28 mouse cellular contexts compared by ENCODE assay signal in genomic region chr1:132523048-132523447, GRCm38 (mm10). TPM values are rescaled to one million over a fixed set of nuclear protein-coding genes. Genes with fewer than 3 reads are reported as not detected.
A peak's percentile ranks its signal among the peaks of the same experiment; 100 is the strongest.
DNase-seq lines count a peak whose midpoint lies in the region; ATAC-seq lines count a peak whose summit lies in the region.
"Had no signal": no experiment of that assay in that cellular context is flagged by ENCODE, and none has a peak within 500 bp of the region (broad histone marks: within the 10 kb centered on the region; RNA-seq: fewer than 3 reads in every experiment).

No protein-coding gene starts in this region.

- no peak overlapping the region for H3K4me2 ChIP-seq in forebrain, embryonic 13.5 days
- no peak overlapping the region for H3K4me2 ChIP-seq in forebrain, embryonic 16.5 days (ENCODE audit: low read length)
- H3K4me2 ChIP-seq: embryonic facial prominence, embryonic 12.5 days; forebrain, embryonic 12.5 days; heart, embryonic 11.5 days; intestine, embryonic 15.5 days; neural tube, embryonic 13.5 days had no signal

- DNase-seq in left cerebral cortex, postnatal 4 days, result peak; percentile 89
- no peak for DNase-seq in left cerebral cortex, postnatal 25 days (ENCODE audit: low spot score in 2 of 2)
- DNase-seq in MN1 (ENCODE audit: low spot score) (peak; percentile 46), NIH3T3 (ENCODE audit: low read depth) (peak; percentile 20)
- no peak for DNase-seq in embryo, embryonic 10.5 days (ENCODE audit: low spot score)
- DNase-seq: adrenal gland, postnatal 10 days; gastrocnemius, postnatal 10 days; heart, adult 11 months; kidney, adult 8-10 months; kidney, postnatal 10 days; retina, postnatal 1 day; right cerebral cortex, postnatal 25 days; spleen, adult 18-20 months; thymus, postnatal 14 days had no signal

- intact Hi-C loops in left cerebral cortex, postnatal 4 days (cut with DNase I), result loop anchor here (10.0 kb wide), 1 partner anchor 222 kb away; the partner anchor contains the start of gene Nfasc
- intact Hi-C loops in left cerebral cortex, postnatal 25 days (cut with DNase I), result loop anchor here (5.0 kb wide), 1 partner anchor 156 kb away; no protein-coding TSS in a partner anchor

- peaks cover 18% of the 10 kb centered on the region for H3K4me1 ChIP-seq in forebrain, embryonic 13.5 days
- H3K4me1 ChIP-seq in forebrain, embryonic 16.5 days (replicated peaks; ENCODE audit: control insufficient read depth, insufficient read depth, low read length), result peaks cover 14% of the 10 kb centered on the region

- ATAC-seq in forebrain, embryonic 13.5 days, result no peak
- no peak for ATAC-seq in forebrain, embryonic 16.5 days
- ATAC-seq: intestine, embryonic 15.5 days had no signal

- 83% methylated on average over 8 of the region's 8 CpGs for WGBS in forebrain, embryonic 13.5 days
- WGBS in forebrain, embryonic 16.5 days, result 65% methylated on average over 8 of the region's 8 CpGs

- no peaks in the 10 kb centered on the region for H3K27me3 ChIP-seq in forebrain, embryonic 13.5 days
- no peaks in the 10 kb centered on the region for H3K27me3 ChIP-seq in forebrain, embryonic 16.5 days (replicated peaks; ENCODE audit: control insufficient read depth, insufficient read depth, low read length)
- H3K27me3 ChIP-seq: intestine, embryonic 15.5 days; neural tube, embryonic 13.5 days had no signal

- H3K27ac ChIP-seq in forebrain, embryonic 13.5 days, result no peak overlapping the region
- no peak overlapping the region for H3K27ac ChIP-seq in forebrain, embryonic 16.5 days (ENCODE audit: low read length)
- H3K27ac ChIP-seq: embryonic facial prominence, embryonic 12.5 days; forebrain, embryonic 12.5 days; intestine, embryonic 15.5 days; left cerebral cortex, adult 2 months; limb, embryonic 10.5 days; neural tube, embryonic 13.5 days had no signal

- H3K4me3 ChIP-seq in forebrain, embryonic 13.5 days, result no peak overlapping the region
- H3K4me3 ChIP-seq in forebrain, embryonic 16.5 days (replicated peaks; ENCODE audit: low read length), result no peak overlapping the region
- H3K4me3 ChIP-seq: embryonic facial prominence, embryonic 12.5 days; forebrain, embryonic 12.5 days; intestine, embryonic 15.5 days; left cerebral cortex, adult 2 months; limb, embryonic 10.5 days; myocyte; neural tube, embryonic 13.5 days had no signal

- peaks cover 43% of the 10 kb centered on the region for H3K36me3 ChIP-seq in forebrain, embryonic 13.5 days (ENCODE audit: poor library complexity, severe bottlenecking)
- H3K36me3 ChIP-seq in forebrain, embryonic 16.5 days (ENCODE audit: control insufficient read depth, insufficient read depth), result peaks cover 20% of the 10 kb centered on the region
- H3K36me3 ChIP-seq: embryonic facial prominence, embryonic 12.5 days; intestine, embryonic 15.5 days; limb, embryonic 10.5 days had no signal

- no peaks in the 10 kb centered on the region for H3K9me3 ChIP-seq in forebrain, embryonic 13.5 days (replicated peaks)
- H3K9me3 ChIP-seq in forebrain, embryonic 16.5 days (ENCODE audit: control insufficient read depth, low read length), result no peaks in the 10 kb centered on the region
- H3K9me3 ChIP-seq: embryonic facial prominence, embryonic 12.5 days; forebrain, embryonic 12.5 days; intestine, embryonic 15.5 days; limb, embryonic 10.5 days; neural tube, embryonic 13.5 days had no signal

- 0 out of 2 replicates have a peak overlapping the region, but pooled peaks have one; percentile 8 for H3K9ac ChIP-seq in forebrain, embryonic 13.5 days
- H3K9ac ChIP-seq in forebrain, embryonic 16.5 days (replicated peaks; ENCODE audit: low read depth, low read length), result no peak overlapping the region
- H3K9ac ChIP-seq: embryonic facial prominence, embryonic 12.5 days; forebrain, embryonic 12.5 days; intestine, embryonic 15.5 days; neural tube, embryonic 13.5 days had no signal

RNA-seq across cellular contexts. Expression of gene Tmem81, which starts 17.0 kb away (rescaled TPM):
- 0.92 and 1.4 TPM in 2 replicates for polyA plus RNA-seq in forebrain, embryonic 13.5 days (2015; fragmentation: Nextera tagmentation; extraction: Ambion mirVana)
- 0.77 and 1.6 TPM in 2 replicates for polyA plus RNA-seq in forebrain, embryonic 16.5 days (2015; fragmentation: Nextera tagmentation; extraction: Ambion mirVana)
- 1 to 10 TPM; 2.2 to 2.9 TPM for total RNA-seq in left cerebral cortex, postnatal 4 days (2021)
- 1 to 10 TPM; 3.6 to 3.9 TPM for total RNA-seq in left cerebral cortex, postnatal 25 days (2021)

RNA-seq across cellular contexts. Expression of gene Cntn2, which starts 20.0 kb away (rescaled TPM):
- 53.6 and 68.9 TPM in 2 replicates for polyA plus RNA-seq in forebrain, embryonic 13.5 days (2015; fragmentation: Nextera tagmentation; extraction: Ambion mirVana)
- 134 and 147 TPM in 2 replicates for polyA plus RNA-seq in forebrain, embryonic 16.5 days (2015; fragmentation: Nextera tagmentation; extraction: Ambion mirVana)
- 100 to 1,000 TPM; 113 to 118 TPM for total RNA-seq in left cerebral cortex, postnatal 4 days (2021)
- 10 to 100 TPM; 60.4 to 71.0 TPM for total RNA-seq in left cerebral cortex, postnatal 25 days (2021)
- total RNA-seq: hematopoietic stem cell, adult 5-6 weeks; megakaryocyte-erythroid progenitor cell, adult 5-6 weeks; MEL had no signal
- polyA plus RNA-seq: C2C12, myocyte had no signal

RNA-seq across cellular contexts. Expression of gene Rbbp5, which starts 45.9 kb away (rescaled TPM):
- polyA plus RNA-seq in forebrain, embryonic 13.5 days (2015; fragmentation: Nextera tagmentation; extraction: Ambion mirVana), result 53.8 and 55.6 TPM in 2 replicates
- polyA plus RNA-seq in forebrain, embryonic 16.5 days (2015; fragmentation: Nextera tagmentation; extraction: Ambion mirVana), result 55.4 and 59.0 TPM in 2 replicates
- total RNA-seq in left cerebral cortex, postnatal 4 days (2021), result 10 to 100 TPM; 37.9 to 39.0 TPM
- 10 to 100 TPM; 50.4 to 55.0 TPM for total RNA-seq in left cerebral cortex, postnatal 25 days (2021)

Comparison
In these comparisons a context has a peak if more than half of its experiments do, and no peak if none do; other contexts are left out.
1. DNase-seq: peak in left cerebral cortex, postnatal 4 days (single experiment), MN1 (single experiment) and NIH3T3 (single experiment); none in left cerebral cortex, postnatal 25 days (0 of 2) and embryo, embryonic 10.5 days (single experiment).